Mouse (Mus musculus): ENCODE results near the gene Zfp987. TPM values are rescaled to one million over a fixed set of nuclear protein-coding genes. Genes with fewer than 3 reads are reported as not detected.
"Not testable (repeated sequence)": the region's sequence is repeated elsewhere in the genome, so short reads cannot be mapped to it uniquely, and the experiment has no call there.

Gene Zfp987
- under 1 TPM in 2 of 4 experiments, not detected in 2; 0.28 to 0.35 TPM for total RNA-seq (2022)

DNA sequence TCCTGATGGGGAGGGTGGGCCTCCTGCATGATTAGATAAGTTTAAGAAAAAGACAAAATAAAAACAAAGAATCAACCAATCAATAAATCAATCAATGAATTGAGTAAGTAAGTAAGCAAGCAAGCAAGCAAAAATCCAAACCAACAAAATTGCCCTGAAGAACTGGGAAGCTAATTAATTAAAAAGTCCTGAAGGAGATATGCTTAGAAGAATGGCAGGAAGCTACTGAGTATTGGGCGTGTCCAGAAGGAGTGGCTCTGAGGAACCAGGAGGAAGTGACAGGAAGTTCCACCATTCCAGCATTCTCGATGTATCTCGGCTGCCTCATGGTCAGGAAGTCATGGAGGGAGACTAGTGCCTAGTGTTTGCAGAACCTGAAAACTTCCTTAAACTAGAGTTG lies at the start of gene Zfp987:
TSS of gene Zfp987 (plus strand) at position 301 of the 400 bp plus-strand sequence.
- not testable (repeated sequence) for DNase-seq

DNA sequence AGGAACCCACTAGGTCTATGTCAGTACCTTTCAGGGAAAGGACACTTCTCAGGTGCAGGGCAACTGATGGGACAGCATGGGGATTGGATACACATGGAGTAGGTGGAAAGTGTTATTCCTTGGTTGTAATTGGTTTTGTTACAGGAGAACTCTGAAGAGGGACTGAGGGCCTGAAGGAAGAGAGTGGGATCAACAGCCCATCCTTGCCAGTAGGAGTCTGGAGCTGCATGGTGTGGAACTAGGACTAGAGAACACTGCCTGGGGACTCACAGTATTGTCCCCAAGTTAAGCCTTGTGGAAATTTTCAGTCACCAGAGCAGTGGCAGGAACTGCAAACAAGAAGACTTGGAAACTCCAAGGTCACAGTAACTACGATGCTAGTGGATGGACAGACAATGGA lies 44.6 kb upstream of the Zfp987 start:
- not testable (repeated sequence) for DNase-seq

DNA sequence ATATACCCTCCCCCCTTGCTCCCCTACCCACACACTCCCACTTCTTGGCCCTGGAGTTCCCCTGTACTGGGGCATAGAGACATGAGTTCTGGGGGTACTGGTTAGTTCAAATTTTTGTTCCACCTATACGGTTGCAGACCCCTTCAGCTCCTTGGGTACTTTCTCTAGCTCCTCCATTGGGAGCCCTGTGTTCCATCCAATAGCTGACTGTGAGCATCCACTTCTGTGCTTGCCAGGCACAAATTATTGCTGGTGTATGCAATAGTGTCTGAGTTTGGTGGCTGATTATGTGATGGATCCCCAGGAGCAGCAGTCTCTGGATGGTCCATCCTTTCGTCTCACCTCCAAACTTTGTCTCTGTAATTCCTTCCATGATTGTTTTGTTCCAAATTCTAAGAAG lies 43.7 kb upstream of the Zfp987 start:
- DNase-seq, result not testable (repeated sequence)

DNA sequence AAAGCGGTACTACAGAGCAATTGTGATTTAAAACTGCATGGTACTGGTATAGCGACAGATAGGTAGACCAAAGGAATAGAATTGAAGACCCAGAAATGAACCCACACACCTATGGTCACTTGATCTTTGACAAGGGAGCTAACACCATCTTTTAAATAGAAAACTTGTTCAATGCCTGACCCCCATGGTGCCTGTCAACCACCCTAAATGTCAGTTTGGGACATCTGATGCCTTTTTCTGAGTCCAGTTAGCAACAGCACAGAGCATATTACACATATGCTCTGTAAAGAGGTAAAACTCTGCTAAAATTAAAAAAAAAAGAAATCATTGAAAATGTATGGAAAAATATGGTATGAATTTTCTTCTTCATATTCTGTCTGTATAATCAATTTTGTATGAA lies 41.8 kb upstream of the Zfp987 start:
- DNase-seq, result no peak

DNA sequence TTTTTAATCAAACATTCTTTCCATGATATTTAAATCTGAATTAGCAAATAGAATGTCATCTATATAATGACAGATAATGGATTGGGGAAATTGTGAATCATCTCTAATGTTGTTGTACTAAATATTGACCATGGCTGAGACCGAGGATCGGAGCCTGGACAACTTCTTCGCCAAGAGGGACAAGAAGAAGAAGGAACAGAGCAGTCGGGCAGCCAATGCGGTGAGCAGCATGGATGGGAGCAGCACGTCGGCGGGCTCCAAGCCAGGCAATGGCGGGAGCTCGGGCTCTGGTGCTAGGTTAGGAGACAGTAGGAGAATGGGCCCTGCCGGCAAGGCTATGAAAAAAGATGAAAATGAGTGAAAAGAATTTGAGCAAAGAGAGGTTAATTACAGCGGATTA lies 38.5 kb upstream of the Zfp987 start:
- not testable (repeated sequence) for DNase-seq

DNA sequence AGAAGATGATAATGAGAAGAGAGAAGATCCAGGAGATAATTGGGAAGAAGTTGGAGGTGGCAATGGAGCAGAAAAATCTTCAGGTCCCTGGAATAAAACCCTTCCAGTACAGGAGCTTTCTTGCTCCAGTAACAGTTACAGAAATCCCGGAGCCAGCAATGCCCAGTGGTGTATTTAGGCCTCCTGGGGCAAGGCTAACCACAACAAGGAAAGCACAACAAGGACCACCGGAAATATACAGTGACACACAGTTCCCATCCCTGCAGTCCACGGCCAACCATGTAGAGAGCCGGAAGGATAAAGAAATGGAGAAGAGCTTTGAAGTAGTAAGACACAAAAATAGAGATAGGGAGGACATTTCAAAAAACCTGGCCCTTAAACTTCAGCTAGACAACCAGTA lies 38.0 kb upstream of the Zfp987 start:
- not testable (repeated sequence) for DNase-seq

DNA sequence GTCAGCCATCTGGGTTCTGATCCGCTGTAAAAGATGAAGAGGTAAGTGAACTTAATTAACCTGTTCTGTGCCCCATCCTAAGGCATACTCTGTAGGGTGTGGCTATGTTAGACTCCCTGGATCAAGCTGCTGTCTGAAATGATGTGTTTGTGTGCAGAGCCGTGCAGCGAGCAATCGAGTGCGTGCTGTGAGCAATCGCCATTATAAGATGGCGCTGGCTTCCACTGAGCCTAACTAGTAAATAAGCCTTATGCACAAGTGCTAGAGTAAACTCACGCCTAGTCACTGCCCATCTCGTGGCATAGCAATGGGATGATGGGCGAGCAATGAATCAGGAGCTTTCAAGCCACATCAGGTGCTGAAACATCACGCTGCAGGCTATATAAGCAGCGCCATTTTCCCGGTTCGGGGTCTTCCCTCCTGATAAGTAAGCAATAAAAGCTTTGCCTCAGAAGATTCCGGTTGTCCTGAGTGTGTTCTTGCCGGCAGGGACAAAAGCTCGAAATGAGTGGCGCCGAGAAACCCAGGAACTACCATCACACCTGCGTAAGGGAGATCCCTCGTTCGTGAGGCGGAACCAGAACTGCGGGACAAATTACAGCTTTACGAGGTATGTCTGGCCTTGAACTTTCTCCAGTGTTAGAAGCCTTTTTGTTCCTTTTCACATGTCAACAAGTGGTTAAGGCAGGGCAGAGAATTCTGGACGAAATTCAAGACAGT lies 37.0 kb upstream of the Zfp987 start:
- not testable (repeated sequence) for DNase-seq

DNA sequence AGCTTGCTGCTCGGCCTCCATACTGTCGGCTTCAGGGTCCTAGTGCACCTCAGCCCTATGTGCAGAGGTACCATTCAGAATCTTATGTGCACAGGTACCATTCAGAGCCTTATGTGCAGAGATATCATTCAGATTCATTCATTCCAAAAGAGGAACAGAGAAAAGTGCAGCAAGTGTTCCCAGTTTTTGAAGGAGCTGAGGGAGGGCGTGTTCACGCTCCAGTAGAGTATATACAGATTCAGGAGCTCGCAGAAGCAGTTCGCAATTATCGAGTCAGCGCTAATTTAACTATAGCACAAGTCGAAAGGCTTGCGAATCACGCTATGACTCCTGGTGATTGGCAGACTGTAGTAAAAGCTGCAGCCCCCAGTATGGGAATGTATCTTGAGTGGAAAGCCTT lies 36.0 kb upstream of the Zfp987 start:
- DNase-seq, result not testable (repeated sequence)

DNA sequence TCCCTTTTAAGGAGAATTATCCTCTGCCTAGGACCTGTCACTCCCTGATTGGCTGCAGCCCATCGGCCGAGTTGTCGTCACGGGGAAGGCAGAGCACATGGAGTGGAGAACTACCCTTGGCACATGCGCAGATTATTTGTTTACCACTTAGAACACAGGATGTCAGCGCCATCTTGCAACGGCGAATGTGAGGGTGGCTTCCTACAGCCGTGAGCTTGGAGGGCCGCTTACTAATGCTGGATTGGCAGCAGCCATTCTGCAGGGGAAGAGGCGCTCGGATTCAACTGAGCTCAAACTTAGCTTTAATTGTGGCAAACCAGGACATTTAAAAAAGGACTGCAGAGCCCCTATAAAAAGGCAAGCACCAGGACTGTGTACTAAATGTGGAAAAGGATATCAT lies 35.1 kb upstream of the Zfp987 start:
- not testable (repeated sequence) for DNase-seq

DNA sequence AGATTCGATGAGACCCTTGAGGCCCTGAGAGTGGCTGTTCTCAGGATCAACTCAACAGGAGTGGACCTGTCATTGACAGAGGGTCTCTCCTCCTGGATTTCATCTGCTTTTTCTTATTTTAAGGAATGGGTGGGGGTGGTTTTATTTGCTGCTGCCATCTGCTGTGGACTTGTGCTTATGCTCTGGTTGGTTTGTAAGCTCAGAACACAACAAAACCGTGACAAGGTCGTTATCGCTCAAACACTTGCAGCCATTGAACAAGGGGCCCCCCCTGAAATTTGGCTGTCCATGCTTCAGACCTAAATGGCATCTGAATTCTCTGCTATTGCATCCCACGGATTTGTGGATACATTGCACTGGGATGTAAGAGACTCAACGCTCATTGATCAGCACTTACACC lies 34.1 kb upstream of the Zfp987 start:
- not testable (repeated sequence) for DNase-seq

DNA sequence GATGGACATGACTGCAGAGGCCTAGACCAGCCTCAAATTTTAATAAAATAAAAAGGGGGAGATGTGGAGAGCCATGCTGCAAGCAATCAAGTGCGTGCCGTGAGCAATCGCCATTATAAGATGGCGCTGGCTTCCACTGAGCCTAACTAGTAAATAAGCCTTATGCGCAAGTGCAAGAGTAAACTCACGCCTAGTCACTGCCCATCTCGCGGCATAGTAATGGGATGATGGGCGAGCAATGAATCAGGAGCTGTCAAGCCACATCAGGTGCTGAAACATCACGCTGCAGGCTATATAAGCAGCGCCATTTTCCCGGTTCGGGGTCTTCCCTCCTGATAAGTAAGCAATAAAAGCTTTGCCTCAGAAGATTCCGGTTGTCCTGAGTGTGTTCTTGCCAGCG lies 33.5 kb upstream of the Zfp987 start:
- not testable (repeated sequence) for DNase-seq

DNA sequence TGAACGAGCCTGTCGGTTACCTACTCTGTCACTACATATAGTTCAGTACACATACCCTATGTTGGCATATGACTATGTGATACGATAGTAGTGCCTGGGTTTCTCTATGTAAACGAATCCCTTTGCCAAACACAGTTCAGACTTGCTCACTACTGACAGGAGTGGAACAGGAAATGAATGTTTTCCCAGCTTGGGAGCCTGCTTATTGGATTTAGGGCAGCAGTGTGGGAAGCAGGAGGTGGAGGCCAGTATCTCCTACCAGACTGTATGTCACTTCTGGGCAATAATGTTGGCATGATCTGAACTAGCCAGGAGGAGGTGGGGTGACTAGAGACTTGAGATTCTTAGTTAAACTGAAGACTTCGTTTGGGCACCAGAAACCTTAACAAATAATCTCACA lies 32.3 kb upstream of the Zfp987 start:
- DNase-seq, result not testable (repeated sequence)

DNA sequence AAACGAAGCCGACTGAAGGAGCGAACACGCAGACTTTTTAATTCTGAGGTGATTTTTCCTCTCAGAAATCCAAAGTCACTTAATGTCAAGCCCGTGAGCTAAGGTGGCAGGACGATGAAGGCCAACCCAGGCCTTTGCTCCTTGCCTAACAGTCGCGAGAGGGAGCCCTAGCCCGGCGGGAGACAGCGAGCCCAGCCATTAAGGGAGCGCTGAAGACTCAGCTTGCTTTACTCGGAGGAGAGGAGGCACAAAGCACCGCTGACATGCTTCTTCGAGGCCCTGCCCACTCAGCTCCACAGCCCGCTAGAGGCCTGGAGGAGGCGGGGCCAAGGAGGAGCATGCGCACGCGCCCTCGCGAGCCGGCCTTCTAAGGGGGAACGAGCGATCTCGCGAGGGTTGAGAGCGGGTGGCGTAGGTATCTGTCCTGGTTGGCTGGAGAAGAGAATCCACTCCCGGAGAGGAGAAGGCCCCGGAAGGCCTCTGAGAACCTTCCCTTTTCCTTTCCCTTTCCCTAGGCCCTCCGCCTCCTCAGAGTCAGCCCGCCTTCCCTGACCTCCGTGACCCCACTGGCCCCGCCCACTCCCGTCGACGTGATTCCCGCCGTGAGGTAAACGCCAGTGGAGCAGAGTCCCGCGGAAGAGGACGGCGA lies 30.0 kb upstream of the Zfp987 start:
- not testable (repeated sequence) for DNase-seq

DNA sequence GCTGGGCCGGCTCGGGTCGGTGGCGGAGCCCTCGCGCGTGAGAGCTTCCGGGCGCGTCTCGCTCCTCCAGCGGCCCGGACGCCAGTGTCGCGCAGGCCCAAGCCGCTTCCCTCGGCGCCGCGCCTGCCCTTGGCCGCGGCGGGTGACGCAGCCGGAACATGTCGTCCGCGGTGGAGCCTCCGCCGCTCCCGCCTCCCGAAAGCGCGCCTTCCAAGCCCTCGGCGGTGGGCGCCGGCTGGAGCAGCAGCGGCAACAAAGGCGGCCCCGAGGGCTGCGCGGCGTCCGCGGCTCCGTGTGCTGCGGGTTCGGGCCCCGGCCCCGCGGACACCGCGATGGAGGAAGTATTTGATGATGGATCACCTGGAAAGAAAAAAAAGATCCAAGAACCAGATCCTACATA lies 29.5 kb upstream of the Zfp987 start:
- not testable (repeated sequence) for DNase-seq

DNA sequence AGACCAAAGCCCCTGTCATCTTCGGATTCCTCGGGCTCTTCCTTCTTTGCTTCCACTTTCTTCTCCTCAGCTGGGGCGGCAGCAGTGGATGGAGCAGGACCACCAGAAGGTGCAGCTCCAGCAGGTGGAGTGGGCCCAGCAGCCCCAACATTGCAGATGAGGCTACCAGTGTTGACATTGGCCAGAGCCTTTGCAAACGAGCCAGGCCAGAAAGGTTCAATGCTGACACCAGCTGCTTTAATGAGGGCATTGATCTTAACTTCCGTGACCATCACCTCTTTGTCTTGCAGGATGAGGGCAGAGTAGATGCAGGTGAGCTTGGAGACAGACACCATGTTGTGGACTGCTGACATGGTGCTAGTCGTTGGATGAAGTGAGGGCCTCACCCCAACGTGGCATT lies 23.8 kb upstream of the Zfp987 start:
- DNase-seq, result not testable (repeated sequence)

DNA sequence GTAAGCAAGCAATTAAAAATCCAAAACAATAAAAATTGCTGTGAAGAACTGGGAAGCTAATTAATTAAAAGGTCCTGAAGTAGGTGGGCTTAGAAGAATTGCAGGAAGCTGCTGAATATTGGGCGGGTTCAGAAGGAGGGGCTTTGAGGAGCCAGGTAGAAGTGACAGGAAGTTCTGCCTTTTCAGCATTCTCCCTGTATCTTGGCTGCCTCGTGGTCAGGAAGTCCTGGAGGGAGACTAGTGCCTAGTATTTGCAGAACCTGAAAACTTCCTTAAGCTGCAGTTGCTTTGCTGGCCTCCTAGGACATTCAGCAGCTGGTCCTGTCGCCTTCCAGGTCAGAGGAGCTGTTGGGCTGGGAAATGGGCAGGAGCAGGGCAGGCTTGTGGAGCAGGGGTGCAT lies 4.3 kb downstream of the Zfp987 start:
- DNase-seq, result not testable (repeated sequence)

DNA sequence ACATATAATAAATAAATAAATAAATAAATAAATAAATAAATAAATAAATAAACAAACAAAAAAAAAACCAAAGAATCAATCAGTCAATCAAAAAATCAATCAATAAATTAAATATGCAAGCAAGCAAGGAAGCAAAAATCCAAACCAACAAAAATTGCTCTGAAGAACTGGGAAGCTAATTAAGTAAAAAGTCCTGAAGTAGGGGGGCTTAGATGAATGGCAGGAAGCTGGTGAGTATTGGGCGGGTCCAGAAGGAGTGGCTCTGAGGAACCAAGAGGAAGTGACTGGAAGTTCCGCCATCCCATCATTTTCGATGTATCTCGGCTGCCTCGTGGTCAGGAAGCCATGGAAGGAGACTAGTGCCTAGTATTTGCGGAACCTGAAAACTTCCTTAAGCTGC lies 59.4 kb downstream of the Zfp987 start, which contains the start of gene Zfp600:
TSS of gene Zfp600 (plus strand) at position 301 of the 400 bp plus-strand sequence.
- DNase-seq, result not testable (repeated sequence)

DNA sequence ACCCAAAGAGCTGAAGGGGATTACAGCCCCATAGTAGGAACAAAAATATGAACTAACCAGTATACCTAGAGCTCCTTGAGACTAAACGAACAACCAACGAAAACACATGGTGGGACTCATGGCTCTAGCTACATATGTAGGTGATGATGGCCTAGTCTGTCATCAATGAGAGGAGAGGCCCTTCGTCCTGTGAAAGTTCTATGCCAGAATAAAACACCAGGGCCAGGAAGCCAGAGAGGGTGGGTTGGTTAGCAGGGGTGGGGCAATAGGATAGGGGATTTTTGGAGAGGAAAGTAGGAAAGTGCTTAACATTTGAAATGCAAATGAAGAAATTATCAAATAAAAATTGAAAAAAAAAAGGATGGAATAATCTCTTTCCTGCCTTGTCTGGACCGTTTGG lies 65.8 kb downstream of the Zfp987 start:
- DNase-seq, result not testable (repeated sequence)

DNA sequence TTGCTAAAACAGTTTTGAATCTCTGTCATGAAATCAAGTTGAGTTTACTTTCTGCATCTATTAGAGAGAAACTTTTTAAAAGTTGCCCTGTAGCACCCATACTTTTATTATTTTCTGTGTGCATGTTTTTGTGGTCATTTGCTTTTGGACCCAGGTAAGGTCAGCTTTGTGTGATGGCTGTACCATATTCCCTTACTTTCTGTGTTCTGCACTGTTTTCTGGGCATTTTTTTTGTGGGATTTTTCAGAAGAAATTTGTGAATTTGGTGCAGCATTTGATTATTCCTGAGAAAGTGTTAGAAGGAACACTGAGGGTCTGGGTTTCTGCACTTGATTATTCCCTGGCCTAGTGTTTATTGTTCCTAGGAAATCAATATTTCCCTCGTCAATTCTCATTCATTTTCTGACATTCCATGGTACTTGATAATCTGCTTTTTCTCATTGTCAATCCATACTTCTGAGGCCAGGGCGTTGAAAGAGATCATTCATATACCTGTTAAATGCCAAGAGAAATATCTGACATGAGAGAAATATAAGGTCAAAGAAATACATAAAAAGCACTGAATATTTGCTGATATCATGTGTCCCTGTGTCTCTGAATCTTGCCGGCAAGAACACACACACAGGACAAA lies 70.2 kb downstream of the Zfp987 start:
- not testable (repeated sequence) for DNase-seq

DNA sequence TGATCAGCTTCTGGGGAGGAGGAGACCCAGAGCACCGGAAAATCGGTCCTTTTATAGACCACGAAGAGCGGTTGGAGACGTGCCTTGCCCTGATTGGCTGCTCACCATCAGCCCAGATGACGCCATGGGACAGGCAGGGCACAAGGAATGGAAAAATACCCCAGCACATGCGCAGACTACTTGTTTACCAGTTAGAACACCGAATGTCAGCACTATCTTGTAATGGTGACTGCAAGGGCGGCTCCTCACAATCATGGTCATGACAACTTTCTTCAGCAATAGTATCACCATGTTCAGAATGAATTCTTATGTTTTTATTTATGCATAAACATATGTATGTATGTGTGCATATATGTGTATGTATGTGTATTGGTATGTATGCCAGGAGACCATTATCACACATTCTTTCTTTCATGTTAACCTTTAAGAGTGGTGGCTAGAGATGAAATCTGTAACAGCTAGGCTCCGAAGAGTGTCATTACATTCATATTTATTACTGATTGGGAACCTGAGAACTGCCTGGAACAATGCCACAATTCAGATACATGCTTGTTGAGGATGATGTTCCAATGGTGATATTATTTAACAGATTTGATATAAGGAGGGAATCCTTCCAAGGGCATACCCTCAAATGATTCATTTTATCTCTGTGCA lies 70.9 kb downstream of the Zfp987 start:
- not testable (repeated sequence) for DNase-seq

DNA sequence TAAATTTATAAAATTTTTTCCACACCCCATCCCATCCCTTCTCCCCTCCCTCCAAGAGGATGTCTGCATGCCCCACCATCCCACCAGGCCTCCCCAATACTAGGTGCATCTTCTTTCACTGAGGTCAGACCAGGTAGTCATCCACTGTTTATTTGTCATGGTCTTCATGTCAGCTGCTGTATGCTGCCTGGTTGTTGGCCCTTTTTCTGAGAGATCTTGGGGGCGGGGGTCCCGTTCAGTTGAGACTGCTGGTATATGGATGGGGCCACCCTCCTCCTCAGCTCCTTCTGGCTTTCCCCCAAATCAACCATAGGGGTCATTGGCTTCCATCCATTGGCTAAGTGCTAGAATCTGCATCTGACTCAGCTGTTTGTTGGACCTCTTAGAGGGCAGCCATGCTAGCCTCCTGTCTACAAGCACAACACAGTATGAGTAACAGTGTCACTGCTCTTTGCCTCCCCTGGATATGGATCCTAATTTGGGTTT lies 71.7 kb downstream of the Zfp987 start:
- DNase-seq, result not testable (repeated sequence)

DNA sequence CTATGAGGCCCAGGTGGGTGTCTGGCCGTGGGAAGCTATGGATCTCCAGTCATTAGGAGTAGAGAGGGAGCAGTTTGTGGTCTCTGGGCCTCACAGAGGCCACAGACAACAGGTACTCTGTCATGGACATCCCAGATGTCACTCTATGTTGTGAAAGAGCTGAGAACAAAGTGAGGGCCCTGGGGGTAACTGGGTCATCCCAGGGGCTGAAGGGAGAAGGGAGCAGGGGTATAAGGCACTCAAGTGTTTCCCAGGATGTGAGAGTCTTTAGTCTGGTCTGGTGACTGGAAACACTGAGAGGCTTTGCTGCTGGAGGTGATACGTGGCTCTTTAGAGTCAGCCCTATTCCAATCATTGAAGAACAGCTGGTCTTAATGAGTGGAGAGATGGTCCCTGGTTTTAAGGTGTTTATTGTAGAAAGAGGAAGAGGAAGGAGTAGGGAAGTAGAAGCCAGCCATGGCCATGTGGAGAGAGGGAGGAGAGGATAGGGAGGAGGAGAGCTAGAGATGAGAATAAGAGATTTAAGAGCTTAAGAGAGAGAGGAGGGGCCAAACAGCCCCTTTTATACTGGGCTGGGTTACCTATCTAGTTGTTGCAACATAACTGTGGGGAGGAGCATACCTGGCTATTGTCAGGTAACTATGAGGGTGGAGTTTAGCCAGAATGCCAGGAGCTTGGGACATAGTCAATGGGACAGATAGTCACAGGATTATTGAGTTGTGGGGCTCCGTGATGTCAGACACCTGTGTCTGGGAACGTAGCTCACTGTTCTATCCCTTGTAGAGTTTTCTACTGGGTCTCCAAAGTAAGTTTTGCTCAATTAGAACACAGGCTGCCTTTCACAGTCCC lies 76.5 kb downstream of the Zfp987 start:
- DNase-seq, result peak; percentile 7
